Mouse (Mus musculus): ENCODE results near the gene Cand2. TPM values are rescaled to one million over a fixed set of nuclear protein-coding genes. Genes with fewer than 3 reads are reported as not detected.

Cand2 gene
- 1 to 10 TPM; 2.3 to 3.3 TPM for polyA plus RNA-seq (2017; shearing (Covaris generic))

DNA sequence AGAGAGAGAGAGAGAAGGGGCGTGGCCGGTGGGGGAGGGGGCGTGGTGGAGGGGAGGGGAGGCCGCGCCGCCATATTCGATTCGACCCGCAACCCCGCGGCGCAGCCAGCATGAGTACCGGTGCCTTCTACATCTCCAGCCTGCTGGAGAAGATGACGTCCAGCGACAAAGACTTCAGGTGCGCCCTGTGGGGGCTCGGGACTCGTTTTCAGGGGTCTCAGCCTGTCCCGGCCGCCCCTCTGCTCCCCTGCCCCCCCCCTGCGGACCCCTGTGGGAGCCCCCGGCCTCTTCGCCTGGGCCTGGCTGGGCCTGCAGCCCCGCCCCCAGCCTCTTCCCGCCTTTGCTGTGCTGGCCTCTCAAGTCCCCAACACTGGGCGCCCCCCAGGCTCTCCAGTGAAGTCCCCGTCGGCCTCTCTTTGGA lies at the start of gene Cand2:
TSS of gene Cand2 (plus strand) at position 38 of the 421 bp plus-strand sequence.
- ATAC-seq = no peak

GRCm38 (mm10) chr6:115727108-115727507 lies 47.2 kb upstream of the Cand2 start:
- ATAC-seq = no peak

DNA sequence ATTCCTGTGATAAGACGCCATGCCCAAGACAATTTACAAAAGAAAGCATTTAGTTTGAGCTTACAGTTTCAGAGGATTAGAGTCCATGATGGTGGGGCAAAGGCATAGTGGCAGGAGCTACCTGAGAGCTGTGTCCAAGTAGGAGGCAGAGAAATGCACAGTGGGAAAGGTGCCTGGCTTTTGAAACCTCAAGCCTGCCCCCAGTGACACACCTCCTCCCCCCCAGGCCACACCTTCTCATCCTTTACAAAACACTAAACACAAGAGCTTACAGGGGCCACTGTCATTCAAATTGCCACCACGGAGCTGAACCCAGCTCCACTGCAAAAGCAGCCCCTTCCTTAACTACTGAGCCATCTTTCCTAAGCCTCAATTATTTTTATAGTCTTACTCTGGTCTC lies 46.8 kb upstream of the Cand2 start:
- no peak for ATAC-seq

DNA sequence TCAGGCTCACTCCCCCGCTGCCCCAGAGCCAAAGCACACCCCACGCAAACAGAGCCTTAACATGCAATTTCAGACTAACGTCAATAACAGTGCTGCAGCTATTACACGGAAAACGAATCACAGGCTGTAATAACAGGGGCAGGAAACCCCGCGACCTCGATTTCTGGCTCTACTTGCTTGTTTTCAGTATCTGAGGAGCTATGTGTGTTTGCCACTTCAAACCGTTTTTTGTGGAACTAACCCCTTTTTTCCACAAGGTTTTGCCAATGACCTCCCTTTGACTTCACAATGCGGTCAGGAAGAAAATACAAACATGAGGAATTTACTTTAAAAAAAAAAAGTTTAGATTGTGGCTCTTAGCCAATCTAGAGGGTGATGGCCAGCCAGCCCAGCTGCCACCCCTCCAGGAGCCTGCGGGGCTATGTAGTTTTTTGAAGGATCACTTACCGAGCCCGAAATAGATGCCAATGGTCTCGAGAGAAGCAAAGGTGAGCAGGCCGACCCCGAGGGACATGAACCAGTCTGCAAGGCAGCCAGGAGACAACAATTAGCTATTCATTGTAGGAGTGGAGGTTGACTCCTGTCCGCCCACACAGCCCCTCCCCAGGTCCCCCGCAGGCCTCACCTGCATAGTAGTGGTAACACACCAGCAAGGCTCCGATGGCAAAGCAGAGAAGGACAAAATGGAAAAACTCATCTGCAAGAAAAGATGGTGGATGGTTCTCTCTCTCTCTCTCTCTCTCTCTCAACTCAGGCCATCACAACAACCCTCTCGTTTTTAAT lies 43.6 kb upstream of the Cand2 start:
- no peak for ATAC-seq

GRCm38 (mm10) chr6:115732341-115732928 lies 41.9 kb upstream of the Cand2 start:
- no peak for ATAC-seq

GRCm38 (mm10) chr6:115734909-115735308 lies 39.4 kb upstream of the Cand2 start:
- ATAC-seq = no peak

GRCm38 (mm10) chr6:115739056-115739455 lies 35.3 kb upstream of the Cand2 start:
- no peak for ATAC-seq

DNA sequence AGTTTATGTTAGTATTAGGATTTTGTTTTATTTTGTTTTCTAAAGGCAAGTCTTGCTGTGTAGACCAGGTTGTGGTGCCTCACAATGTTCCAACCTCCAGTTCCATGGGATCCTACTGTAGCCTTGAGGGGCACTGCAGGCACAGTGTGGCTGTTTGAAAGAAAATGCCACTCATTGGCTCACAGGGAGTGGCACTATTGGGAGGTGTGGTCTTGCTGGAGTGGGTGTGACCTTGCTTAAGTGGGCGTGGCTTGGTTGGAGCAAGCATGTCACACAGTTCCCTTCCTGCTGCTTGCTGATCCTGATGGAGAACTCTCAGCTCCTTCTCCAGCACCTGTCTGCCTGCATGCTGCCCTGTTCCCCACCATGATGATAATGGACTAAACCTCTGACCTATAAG lies 30.8 kb upstream of the Cand2 start:
- no peak for ATAC-seq

DNA sequence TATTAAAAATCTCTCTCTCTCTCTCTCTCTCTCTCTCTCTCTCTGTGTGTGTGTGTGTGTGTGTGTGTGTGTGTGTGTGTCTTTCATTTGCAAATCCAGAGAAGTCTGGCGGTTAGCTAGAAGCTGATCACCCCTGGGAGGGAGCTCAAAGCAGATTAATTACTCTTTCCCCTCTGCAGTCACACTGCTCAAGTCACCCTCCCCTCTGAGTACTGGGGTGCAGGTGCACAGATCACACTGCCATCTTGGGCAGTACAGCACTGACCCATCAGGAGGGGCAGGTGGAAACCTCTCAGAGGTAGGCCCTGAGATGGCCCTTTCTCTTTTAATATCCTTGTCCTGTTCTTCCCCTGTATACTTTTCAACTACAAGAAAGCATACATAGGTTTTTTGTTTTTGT lies 28.0 kb upstream of the Cand2 start:
- no peak for ATAC-seq

DNA sequence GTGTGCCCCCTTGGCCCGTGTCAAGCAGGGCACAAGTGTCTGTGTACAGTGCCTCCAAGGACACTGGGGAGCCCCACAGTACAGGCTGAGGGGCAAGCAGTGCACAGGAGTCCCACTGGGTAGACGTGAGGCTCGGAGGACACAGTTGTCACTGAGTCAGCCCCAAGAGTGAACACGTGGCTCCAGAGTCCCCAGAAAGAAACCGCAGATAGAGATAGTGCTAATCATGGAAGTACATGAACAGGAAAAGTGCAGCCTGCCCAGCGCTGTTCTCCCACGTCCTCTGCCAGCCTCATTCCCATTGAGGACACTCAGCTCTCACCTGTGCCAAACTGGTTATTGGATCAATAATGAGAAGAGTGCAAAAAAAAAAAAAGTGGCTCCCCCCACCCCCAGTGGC lies 18.8 kb upstream of the Cand2 start:
- no peak for ATAC-seq

DNA sequence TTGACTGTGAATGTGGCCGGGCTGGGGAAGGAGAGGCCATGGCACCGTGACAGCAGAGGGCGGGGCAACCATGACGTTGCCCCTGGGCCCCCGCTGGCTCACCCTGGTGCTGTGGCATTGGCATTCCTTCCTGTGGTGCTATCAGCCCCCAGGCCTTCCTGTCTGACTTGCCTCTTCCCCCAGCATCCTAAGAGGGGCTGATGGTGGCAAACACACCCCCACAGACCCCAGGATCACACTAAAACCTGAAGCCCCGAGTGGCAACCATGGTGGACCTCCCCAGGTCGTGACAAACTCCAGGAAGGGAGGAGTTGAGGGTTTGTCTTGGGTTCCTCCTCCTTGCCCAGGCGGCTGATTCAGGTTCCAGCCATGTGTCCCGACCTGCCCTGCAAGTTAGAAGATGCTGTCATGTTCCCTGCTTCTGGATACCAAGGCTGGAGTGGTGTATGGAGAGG lies 15.3 kb upstream of the Cand2 start:
- ATAC-seq = no peak

DNA sequence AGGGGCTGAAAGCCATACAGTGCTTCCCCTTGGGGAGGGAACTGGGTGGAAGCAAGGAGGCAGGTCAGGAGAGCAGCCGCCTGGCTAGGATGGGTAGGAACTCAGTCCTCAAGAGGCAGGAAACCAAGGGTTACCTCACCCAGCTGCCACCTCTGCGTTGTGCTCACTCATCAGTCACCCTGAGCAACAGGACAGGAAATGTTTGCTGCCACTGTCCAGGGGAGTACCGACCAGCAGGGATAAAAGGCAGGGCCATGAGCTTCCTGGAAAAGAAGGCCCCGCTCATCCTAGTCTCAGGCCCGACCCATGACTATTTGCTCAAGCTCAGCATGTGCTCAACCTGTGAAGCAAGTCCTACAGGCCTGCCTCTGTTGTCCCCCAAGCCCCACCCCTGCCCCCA lies 14.9 kb upstream of the Cand2 start:
- no peak for ATAC-seq

- ATAC-seq = no peak
Measured at GRCm38 (mm10) chr6:115760137-115760536, 14.2 kb upstream of the Cand2 start.

DNA sequence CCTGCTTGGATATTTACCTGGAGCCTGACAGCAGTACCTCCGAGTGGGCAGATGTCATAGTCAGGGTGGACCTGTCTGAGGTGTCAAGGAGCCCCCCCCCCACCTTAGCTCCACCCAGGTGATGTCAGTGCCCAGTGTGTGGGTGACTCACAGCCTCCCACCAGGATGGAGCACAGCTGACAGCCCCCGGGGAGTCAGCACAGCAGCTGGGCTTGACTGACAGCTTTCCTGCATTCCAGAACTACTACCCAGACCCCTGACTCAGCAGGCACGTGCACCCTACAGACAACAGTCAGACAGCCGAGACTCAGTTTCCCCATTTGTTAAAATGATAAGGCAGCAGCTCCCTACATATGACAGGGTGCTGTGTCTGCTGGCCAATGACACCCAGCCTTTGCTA lies 13.4 kb upstream of the Cand2 start:
- ATAC-seq = no peak

- peak; percentile 56 for ATAC-seq
Measured at GRCm38 (mm10) chr6:115761995-115762756, 12.2 kb upstream of the Cand2 start, which contains the start of gene Tmem40. Tmem40 (minus strand) TSS chr6:115762410.

GRCm38 (mm10) chr6:115764179-115764578 lies 10.2 kb upstream of the Cand2 start:
- no peak for ATAC-seq

- no peak for ATAC-seq
Measured at GRCm38 (mm10) chr6:115767357-115767756, 7.0 kb upstream of the Cand2 start.

GRCm38 (mm10) chr6:115768207-115768606 lies 6.1 kb upstream of the Cand2 start:
- ATAC-seq = no peak

GRCm38 (mm10) chr6:115770059-115770670 lies 4.2 kb upstream of the Cand2 start:
- ATAC-seq = no peak

DNA sequence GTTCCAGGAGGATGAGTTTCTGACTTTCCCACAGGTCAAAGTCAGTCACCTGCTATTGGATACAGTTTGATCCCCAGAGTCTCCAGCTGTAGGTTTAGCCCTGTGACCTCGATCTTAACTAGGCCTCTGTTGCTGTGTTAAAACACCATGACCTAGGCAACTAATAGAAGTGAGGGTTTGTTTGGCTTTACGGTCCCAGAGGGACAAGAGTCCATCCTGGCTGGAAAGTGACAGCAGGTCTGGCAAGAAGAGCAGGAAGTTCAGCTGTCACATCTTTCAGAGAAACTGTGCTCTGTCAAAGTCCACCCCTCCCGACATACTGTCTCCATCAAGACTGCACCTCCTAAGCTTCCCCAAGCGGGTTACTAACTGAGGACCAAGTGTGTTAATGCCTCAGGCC lies 3.5 kb upstream of the Cand2 start:
- no peak for ATAC-seq

GRCm38 (mm10) chr6:115772201-115772600 lies 2.1 kb upstream of the Cand2 start:
- ATAC-seq = no peak

- ATAC-seq = no peak
Measured at GRCm38 (mm10) chr6:115772604-115773003, 1.7 kb upstream of the Cand2 start.

GRCm38 (mm10) chr6:115773966-115774413 lies 348 bp upstream of the Cand2 start:
- no peak for ATAC-seq

All from activated CD4-positive, CD25-positive, alpha-beta regulatory T cell, adult 4 months (primary cell).